Mouse (Mus musculus): ENCODE data around the gene Dpp8. TPM values are rescaled to one million over a fixed set of nuclear protein-coding genes. Genes with fewer than 3 reads are reported as not detected.
"Not testable (repeated sequence)": the region's sequence is repeated elsewhere in the genome, so short reads cannot be mapped to it uniquely, and the experiment has no call there.

Gene Dpp8
- polyA plus RNA-seq, 1 experiment from 2014 or later: 36.3 TPM

GRCm38 (mm10) chr9:65020128-65020527 is 12.1 kb upstream of the Dpp8 start:
- DNase-seq (ENCODE audit: low spot score): no peak
- no peaks in the 10 kb centered on the region for H3K27me3 ChIP-seq (replicated peaks; ENCODE audit: control insufficient read depth, insufficient read depth, low read length)
- H3K4me2 ChIP-seq (ENCODE audit: low read length): peak overlapping the region; percentile 63
- peak overlapping the region; percentile 99 for H3K9ac ChIP-seq (ENCODE audit: low read length)
- H3K9me3 ChIP-seq (replicated peaks; ENCODE audit: control insufficient read depth, low read length): no peaks in the 10 kb centered on the region
- peak overlapping the region; percentile 100 for H3K4me3 ChIP-seq (ENCODE audit: low read depth, low read length)
- H3K36me3 ChIP-seq (ENCODE audit: control insufficient read depth, insufficient read depth, low read length): no peaks in the 10 kb centered on the region
- H3K27ac ChIP-seq (ENCODE audit: low read depth, low read length): no peak overlapping the region
- ATAC-seq: no peak
- peaks cover 44% of the 10 kb centered on the region for H3K4me1 ChIP-seq (ENCODE audit: control insufficient read depth, insufficient read depth, low read length)
- 73% methylated on average over 4 of the region's 4 CpGs for WGBS

- Histone ChIP-seq H3K4me2 (ENCODE audit: low read length) (peak within 1 kb of the TSS; percentile 63), H3K27ac (ENCODE audit: low read depth, low read length) (peak within 1 kb of the TSS; percentile 88), H3K9ac (ENCODE audit: low read length) (peak within 1 kb of the TSS; percentile 99), H3K27me3 (replicated peaks; ENCODE audit: control insufficient read depth, insufficient read depth, low read length) (no peaks in the 10 kb centered on the region), H3K9me3 (replicated peaks; ENCODE audit: control insufficient read depth, low read length) (no peaks in the 10 kb centered on the region), H3K4me1 (ENCODE audit: control insufficient read depth, insufficient read depth, low read length) (peaks cover 38% of the 10 kb centered on the region), H3K36me3 (ENCODE audit: control insufficient read depth, insufficient read depth, low read length) (no peaks in the 10 kb centered on the region), H3K4me3 (ENCODE audit: low read depth, low read length) (peak within 1 kb of the TSS; percentile 100)
- ATAC-seq: peak; percentile 95
- peak; percentile 96 for DNase-seq (ENCODE audit: low spot score)
- WGBS: under 1% methylated on average over 80 of the region's 81 CpGs
These were observed 11.0 kb upstream of the Dpp8 start, which contains the start of gene Hacd3 for GRCm38 (mm10) chr9:65020991-65021886. TSS of gene Hacd3 (minus strand) at chr9:65021693.

- WGBS: 13% methylated on average over 9 of the region's 9 CpGs
- Histone ChIP-seq H3K27me3 (replicated peaks; ENCODE audit: control insufficient read depth, insufficient read depth, low read length) (no peaks in the 10 kb centered on the region), H3K4me1 (ENCODE audit: control insufficient read depth, insufficient read depth, low read length) (peaks cover 30% of the 10 kb centered on the region), H3K36me3 (ENCODE audit: control insufficient read depth, insufficient read depth, low read length) (no peaks in the 10 kb centered on the region), H3K27ac (ENCODE audit: low read depth, low read length) (peak overlapping the region; percentile 88), H3K9me3 (replicated peaks; ENCODE audit: control insufficient read depth, low read length) (no peaks in the 10 kb centered on the region), H3K4me3 (ENCODE audit: low read depth, low read length) (peak overlapping the region; percentile 100), H3K9ac (ENCODE audit: low read length) (peak overlapping the region; percentile 99), H3K4me2 (ENCODE audit: low read length) (peak overlapping the region; percentile 63)
- DNase-seq (ENCODE audit: low spot score): no peak
- ATAC-seq: no peak
These were observed 10.2 kb upstream of the Dpp8 start for GRCm38 (mm10) chr9:65021887-65022579.

- Histone ChIP-seq H3K27me3 (replicated peaks; ENCODE audit: control insufficient read depth, insufficient read depth, low read length) (no peaks in the 10 kb centered on the region), H3K36me3 (ENCODE audit: control insufficient read depth, insufficient read depth, low read length) (no peaks in the 10 kb centered on the region), H3K4me3 (ENCODE audit: low read depth, low read length) (no peak overlapping the region), H3K27ac (ENCODE audit: low read depth, low read length) (no peak overlapping the region), H3K9ac (ENCODE audit: low read length) (no peak overlapping the region), H3K4me1 (ENCODE audit: control insufficient read depth, insufficient read depth, low read length) (peaks cover 28% of the 10 kb centered on the region), H3K4me2 (ENCODE audit: low read length) (no peak overlapping the region; the same call in 1 of the 2 replicates), H3K9me3 (replicated peaks; ENCODE audit: control insufficient read depth, low read length) (no peaks in the 10 kb centered on the region)
- WGBS: 61% methylated on average over 4 of the region's 4 CpGs
- ATAC-seq (no peak), DNase-seq (ENCODE audit: low spot score) (no peak)
These were observed 9.6 kb upstream of the Dpp8 start for GRCm38 (mm10) chr9:65022580-65023135.

- ATAC-seq: no peak
- no peak overlapping the region for H3K4me3 ChIP-seq (ENCODE audit: low read depth, low read length)
- H3K9me3 ChIP-seq (replicated peaks; ENCODE audit: control insufficient read depth, low read length): no peaks in the 10 kb centered on the region
- no peaks in the 10 kb centered on the region for H3K36me3 ChIP-seq (ENCODE audit: control insufficient read depth, insufficient read depth, low read length)
- no peak overlapping the region for H3K4me2 ChIP-seq (ENCODE audit: low read length)
- peaks cover 21% of the 10 kb centered on the region for H3K4me1 ChIP-seq (ENCODE audit: control insufficient read depth, insufficient read depth, low read length)
- H3K27ac ChIP-seq (ENCODE audit: low read depth, low read length): no peak overlapping the region
- no peak for DNase-seq (ENCODE audit: low spot score)
- H3K9ac ChIP-seq (ENCODE audit: low read length): no peak overlapping the region
- 95% methylated on average over 3 of the region's 3 CpGs for WGBS
- no peaks in the 10 kb centered on the region for H3K27me3 ChIP-seq (replicated peaks; ENCODE audit: control insufficient read depth, insufficient read depth, low read length)
These were observed 8.8 kb upstream of the Dpp8 start for GRCm38 (mm10) chr9:65023447-65023846.

- no peak overlapping the region for H3K4me2 ChIP-seq (ENCODE audit: low read length)
- H3K9ac ChIP-seq (ENCODE audit: low read length): no peak overlapping the region
- no peak overlapping the region for H3K4me3 ChIP-seq (ENCODE audit: low read depth, low read length)
- ATAC-seq (no peak), DNase-seq (ENCODE audit: low spot score) (no peak)
- H3K27ac ChIP-seq (ENCODE audit: low read depth, low read length): no peak overlapping the region
- H3K9me3 ChIP-seq (replicated peaks; ENCODE audit: control insufficient read depth, low read length): no peaks in the 10 kb centered on the region
- no peaks in the 10 kb centered on the region for H3K36me3 ChIP-seq (ENCODE audit: control insufficient read depth, insufficient read depth, low read length)
- H3K4me1 ChIP-seq (ENCODE audit: control insufficient read depth, insufficient read depth, low read length): no peaks in the 10 kb centered on the region; the same call in 1 of the 2 replicates
- H3K27me3 ChIP-seq (replicated peaks; ENCODE audit: control insufficient read depth, insufficient read depth, low read length): no peaks in the 10 kb centered on the region
- WGBS: 88% methylated on average over 7 of the region's 7 CpGs
These were observed 5.0 kb upstream of the Dpp8 start for GRCm38 (mm10) chr9:65027241-65027640.

- Histone ChIP-seq H3K9ac (ENCODE audit: low read length) (no peak overlapping the region), H3K27ac (ENCODE audit: low read depth, low read length) (no peak overlapping the region), H3K27me3 (replicated peaks; ENCODE audit: control insufficient read depth, insufficient read depth, low read length) (no peaks in the 10 kb centered on the region), H3K4me2 (ENCODE audit: low read length) (no peak overlapping the region), H3K4me1 (ENCODE audit: control insufficient read depth, insufficient read depth, low read length) (peaks cover 5% of the 10 kb centered on the region), H3K36me3 (ENCODE audit: control insufficient read depth, insufficient read depth, low read length) (no peaks in the 10 kb centered on the region), H3K9me3 (replicated peaks; ENCODE audit: control insufficient read depth, low read length) (no peaks in the 10 kb centered on the region), H3K4me3 (ENCODE audit: low read depth, low read length) (no peak overlapping the region)
- 91% methylated on average over 5 of the region's 5 CpGs for WGBS
- no peak for DNase-seq (ENCODE audit: low spot score)
- no peak for ATAC-seq
These were observed 3.9 kb upstream of the Dpp8 start for GRCm38 (mm10) chr9:65028313-65028712.

GRCm38 (mm10) chr9:65031355-65031754 is 859 bp upstream of the Dpp8 start:
- WGBS: 71% methylated on average over 5 of the region's 5 CpGs
- not testable (repeated sequence) for H3K27me3 ChIP-seq (replicated peaks; ENCODE audit: control insufficient read depth, insufficient read depth, low read length); ATAC-seq

More at GRCm38 (mm10) chr9:65031355-65031754, 859 bp upstream of the Dpp8 start:
- not testable (repeated sequence) for DNase-seq (ENCODE audit: low spot score); H3K4me1 ChIP-seq (ENCODE audit: control insufficient read depth, insufficient read depth, low read length); H3K9ac ChIP-seq (ENCODE audit: low read length); H3K36me3 ChIP-seq (ENCODE audit: control insufficient read depth, insufficient read depth, low read length); H3K27ac ChIP-seq (ENCODE audit: low read depth, low read length); H3K9me3 ChIP-seq (replicated peaks; ENCODE audit: control insufficient read depth, low read length); H3K4me3 ChIP-seq (ENCODE audit: low read depth, low read length); H3K4me2 ChIP-seq (ENCODE audit: low read length)

All from forebrain, embryonic 14.5 days (tissue).